Mouse (Mus musculus) forebrain, postnatal 0 days (tissue): ENCODE measurements around the gene Zbtb37. TPM values are rescaled to one million over a fixed set of nuclear protein-coding genes. Genes with fewer than 3 reads are reported as not detected.

ENCODE experiments used
- ATAC-seq: fragments of 200-750 bp; cut with Nextera tagmentation; 2 replicates; pipeline ENCODE4 v1.8.0; 2017; ENCODE audit warnings: mild to moderate bottlenecking, moderate library complexity
- DNase-seq: peaks from one replicate; pipeline ENCODE4 v3.0.0-alpha.2; 2015
- H3K27ac ChIP-seq: fragments of 300-500 bp; sonication (generic); 2 replicates; pipeline ENCODE4 v1.5.1; 2014; ENCODE audit warnings: low read depth, mild to moderate bottlenecking, antibody characterized with exemption, low read length, moderate library complexity, mixed read lengths
- H3K27me3 ChIP-seq: fragments of 300-500 bp; sonication (generic); 2 replicates; pipeline ENCODE4 v1.6.1; 2014; ENCODE audit warnings: mild to moderate bottlenecking, low read length, mixed read lengths; ENCODE audit not compliant: insufficient read depth
- H3K36me3 ChIP-seq: fragments of 300-500 bp; sonication (generic); 2 replicates; pipeline ENCODE4 v1.6.1; 2014; ENCODE audit warnings: mild to moderate bottlenecking, moderate library complexity; ENCODE audit not compliant: insufficient read depth
- H3K4me1 ChIP-seq: fragments of 300-500 bp; sonication (generic); 2 replicates; pipeline ENCODE4 v1.6.1; 2014; ENCODE audit warnings: antibody characterized with exemption; ENCODE audit not compliant: insufficient read depth
- H3K4me2 ChIP-seq: fragments of 300-500 bp; sonication (generic); 2 replicates; pipeline ENCODE4 v1.6.1; 2014; ENCODE audit warnings: low read depth, mild to moderate bottlenecking, moderate library complexity
- H3K4me3 ChIP-seq: fragments of 300-500 bp; sonication (generic); 2 replicates; pipeline ENCODE4 v1.5.1; 2014; ENCODE audit warnings: low read depth, low read length, mixed read lengths
- H3K9ac ChIP-seq: fragments of 300-500 bp; sonication (generic); 2 replicates; pipeline ENCODE4 v1.6.1; 2014; ENCODE audit warnings: mild to moderate bottlenecking
- H3K9me3 ChIP-seq: fragments of 300-500 bp; sonication (generic); 2 replicates; pipeline ENCODE4 v1.6.1; 2016; ENCODE audit warnings: low read length
- CTCF ChIP-seq: sonication (generic); IDR thresholded peaks from 2 replicates; pipeline ENCODE4 v1.5.1; 2016; ENCODE audit warnings: antibody characterized with exemption, control low read depth, low read depth
- WGBS: fragments of 180-500 bp; shearing (Covaris S2); extraction: QIAGEN DNeasy Blood & Tissue Kit; methylation state at CpG from one replicate; pipeline ENCODE4 v1.1.7; 2014; 5-methylcytosine and 5-hydroxymethylcytosine counted together
- polyA plus RNA-seq: library from polyadenylated mRNA; unstranded; fragments of >200 nt; fragmentation: Nextera tagmentation; extraction: Ambion mirVana; gene quantifications from 2 replicates; pipeline ENCODE4 v1.2.1, GENCODE M21; 2015
- total RNA-seq: library from RNA; depleted of rRNA; stranded (reverse); fragments of >200 nt; gene quantifications from 2 replicates; pipeline ENCODE4 v1.2.3, GENCODE M21; 2014

Gene Zbtb37
- total and polyA plus RNA-seq, 2 experiments from 2014 or later, result 7.9 to 30.2 TPM

DNA sequence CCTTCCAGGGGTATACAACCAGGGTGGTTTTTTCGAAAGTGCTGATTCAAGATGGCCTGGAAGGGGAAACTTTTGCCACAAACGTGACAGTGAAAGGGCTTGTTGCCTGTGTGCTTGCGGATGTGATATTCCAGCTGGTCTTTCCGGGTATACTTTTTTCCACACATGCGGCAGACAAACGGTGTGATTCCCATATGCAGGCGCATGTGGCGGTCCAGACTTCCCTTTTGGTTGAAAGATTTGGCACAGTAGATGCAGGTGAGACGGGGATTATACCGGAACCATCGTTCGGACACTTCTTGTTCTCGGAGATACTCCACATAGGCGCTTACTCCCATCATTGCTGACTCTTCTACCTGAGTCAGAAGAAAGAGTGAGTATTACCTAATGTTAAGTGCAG is 14.6 kb downstream of the Zbtb37 start:
- peaks cover 29% of the 10 kb centered on the region for H3K36me3 ChIP-seq
- no peaks in the 10 kb centered on the region for H3K9me3 ChIP-seq
- no peak for ATAC-seq
- no peak for TF ChIP-seq CTCF
- no peaks in the 10 kb centered on the region for H3K4me1 ChIP-seq
- H3K4me2 ChIP-seq, result no peak overlapping the region
- DNase-seq, result no peak
- no peak overlapping the region for H3K9ac ChIP-seq
- 95% methylated on average over 14 of the region's 14 CpGs for WGBS
- H3K4me3 ChIP-seq, result no peak overlapping the region
- no peak overlapping the region for H3K27ac ChIP-seq
- no peaks in the 10 kb centered on the region for H3K27me3 ChIP-seq

DNA sequence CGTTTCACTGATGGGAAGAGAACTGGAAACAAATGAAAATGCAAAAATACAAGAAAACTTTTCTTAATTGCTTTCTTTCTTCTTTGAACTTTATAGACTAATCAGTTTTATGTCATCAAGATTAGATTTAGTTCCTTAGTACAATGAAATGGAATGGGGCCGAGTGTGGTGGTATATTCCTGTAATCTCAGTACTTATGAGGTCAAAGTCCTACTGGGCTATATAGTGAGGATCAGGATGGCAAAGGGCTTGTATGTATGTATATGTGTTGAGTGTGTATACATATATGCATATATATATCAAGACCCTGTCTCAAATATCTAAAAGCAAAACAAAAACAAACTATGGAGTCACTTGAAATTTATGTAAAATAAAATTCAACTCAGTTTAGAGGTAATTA is 18.3 kb downstream of the Zbtb37 start:
- Histone ChIP-seq H3K4me1 (no peaks in the 10 kb centered on the region), H3K9ac (no peak overlapping the region), H3K4me2 (no peak overlapping the region), H3K27me3 (no peaks in the 10 kb centered on the region), H3K27ac (no peak overlapping the region), H3K36me3 (peaks cover 29% of the 10 kb centered on the region), H3K9me3 (no peaks in the 10 kb centered on the region), H3K4me3 (no peak overlapping the region)
- DNase-seq (no peak), ATAC-seq (no peak)
- 81% methylated on average over 2 of the region's 2 CpGs for WGBS
- no peak for TF ChIP-seq CTCF

DNA sequence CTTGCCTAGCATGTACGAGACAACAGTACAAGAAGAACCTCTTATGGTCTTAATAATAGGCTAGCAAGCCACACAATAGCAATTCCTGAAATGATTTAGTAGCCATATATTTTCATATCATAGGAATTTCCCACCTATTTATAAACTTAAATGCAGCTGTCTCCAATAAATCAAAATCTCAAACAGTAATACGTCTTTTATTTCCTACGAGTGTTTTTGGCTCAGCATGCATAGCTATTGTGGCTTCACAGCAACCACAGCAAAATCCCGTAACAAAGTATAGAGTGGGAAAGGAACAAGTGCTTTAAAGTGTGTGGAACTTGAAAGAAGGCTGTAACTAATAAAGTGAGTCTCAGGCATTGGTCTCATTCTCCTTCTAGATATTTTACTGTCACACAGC is 24.2 kb downstream of the Zbtb37 start:
- no peaks in the 10 kb centered on the region for H3K4me1 ChIP-seq
- TF ChIP-seq CTCF, result no peak
- WGBS, result 82% methylated on average over 4 of the region's 4 CpGs
- ATAC-seq (no peak), DNase-seq (no peak)
- no peaks in the 10 kb centered on the region for H3K27me3 ChIP-seq
- H3K36me3 ChIP-seq, result peaks cover 12% of the 10 kb centered on the region
- H3K9me3 ChIP-seq, result no peaks in the 10 kb centered on the region
- H3K27ac ChIP-seq, result no peak overlapping the region
- no peak overlapping the region for H3K9ac ChIP-seq
- no peak overlapping the region for H3K4me2 ChIP-seq
- H3K4me3 ChIP-seq, result no peak overlapping the region

- WGBS, result 90% methylated on average over 2 of the region's 2 CpGs
These were observed 26.6 kb downstream of the Zbtb37 start for GRCm38 (mm10) chr1:161008038-161008437.

DNA sequence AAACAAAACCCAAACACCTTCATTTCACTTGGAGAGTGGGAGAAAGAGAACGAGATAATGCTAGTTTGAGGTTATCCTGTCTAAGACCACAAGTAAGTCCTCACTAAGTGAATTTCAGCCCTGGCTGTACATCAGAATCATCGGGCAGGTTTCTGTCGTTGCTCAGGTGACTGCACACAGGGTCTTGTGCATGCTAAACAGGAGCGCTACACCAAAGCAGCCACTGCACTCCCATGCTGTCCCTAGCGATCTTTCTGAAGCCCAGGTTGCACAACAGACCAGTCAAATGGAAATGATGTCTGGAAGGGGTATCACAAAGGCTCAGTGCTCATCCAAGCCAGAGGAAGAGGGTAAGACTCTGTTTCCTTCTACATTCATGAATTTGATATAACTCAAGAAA is 28.2 kb downstream of the Zbtb37 start:
- Histone ChIP-seq H3K4me1 (no peaks in the 10 kb centered on the region), H3K9me3 (no peaks in the 10 kb centered on the region), H3K4me2 (no peak overlapping the region), H3K27me3 (no peaks in the 10 kb centered on the region), H3K36me3 (peaks cover 22% of the 10 kb centered on the region), H3K4me3 (no peak overlapping the region), H3K9ac (no peak overlapping the region), H3K27ac (no peak overlapping the region)
- no peak for TF ChIP-seq CTCF
- no peak for ATAC-seq
- 83% methylated on average over 5 of the region's 5 CpGs for WGBS
- DNase-seq, result no peak

More at GRCm38 (mm10) chr1:161008038-161008437, 26.6 kb downstream of the Zbtb37 start:
- TF ChIP-seq CTCF, result no peak
- Histone ChIP-seq H3K4me3 (no peak overlapping the region), H3K36me3 (peaks cover 20% of the 10 kb centered on the region), H3K4me1 (no peaks in the 10 kb centered on the region), H3K4me2 (no peak overlapping the region), H3K27me3 (no peaks in the 10 kb centered on the region), H3K27ac (no peak overlapping the region), H3K9ac (no peak overlapping the region), H3K9me3 (no peaks in the 10 kb centered on the region)
- no peak for ATAC-seq
- no peak for DNase-seq

- H3K4me3 ChIP-seq, result no peak overlapping the region
- H3K27me3 ChIP-seq, result no peaks in the 10 kb centered on the region
- no peak for ATAC-seq
- DNase-seq, result no peak
- H3K27ac ChIP-seq, result no peak overlapping the region
- H3K9me3 ChIP-seq, result no peaks in the 10 kb centered on the region
- H3K36me3 ChIP-seq, result peaks cover 19% of the 10 kb centered on the region
- H3K4me1 ChIP-seq, result no peaks in the 10 kb centered on the region
- 82% methylated on average over 3 of the region's 3 CpGs for WGBS
- H3K9ac ChIP-seq, result no peak overlapping the region
- H3K4me2 ChIP-seq, result no peak overlapping the region
- TF ChIP-seq CTCF, result no peak
These were observed 29.1 kb downstream of the Zbtb37 start for GRCm38 (mm10) chr1:161005526-161005925.

DNA sequence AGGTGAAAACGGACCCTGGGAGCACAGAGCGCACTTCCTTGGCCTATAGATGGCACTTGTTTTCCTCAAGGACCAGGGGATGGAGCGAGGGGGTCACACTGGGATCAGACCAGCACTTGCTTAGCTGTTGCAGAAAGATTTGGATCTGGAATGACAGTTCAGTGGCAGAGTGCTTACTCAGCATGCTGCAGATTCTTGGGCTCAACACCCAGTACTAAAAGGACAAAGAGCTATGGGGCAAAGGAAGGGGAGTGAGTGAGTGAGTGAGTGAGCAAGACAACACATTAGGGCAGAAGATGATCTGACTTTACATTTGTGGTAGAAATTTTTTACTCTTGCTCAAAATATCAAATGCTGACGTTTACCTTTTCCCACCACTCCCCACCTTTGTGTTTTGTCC is 29.7 kb downstream of the Zbtb37 start:
- no peaks in the 10 kb centered on the region for H3K9me3 ChIP-seq
- peaks cover 18% of the 10 kb centered on the region for H3K36me3 ChIP-seq
- WGBS, result 69% methylated on average over 4 of the region's 4 CpGs
- no peaks in the 10 kb centered on the region for H3K4me1 ChIP-seq
- no peaks in the 10 kb centered on the region for H3K27me3 ChIP-seq
- no peak overlapping the region for H3K4me2 ChIP-seq
- H3K4me3 ChIP-seq, result no peak overlapping the region
- no peak for ATAC-seq
- no peak overlapping the region for H3K9ac ChIP-seq
- TF ChIP-seq CTCF, result no peak
- no peak for DNase-seq
- no peak overlapping the region for H3K27ac ChIP-seq

GRCm38 (mm10) chr1:160993851-160994250 is 40.8 kb downstream of the Zbtb37 start:
- H3K36me3 ChIP-seq, result no peaks in the 10 kb centered on the region
- DNase-seq (no peak), ATAC-seq (no peak)
- H3K27me3 ChIP-seq, result no peaks in the 10 kb centered on the region
- 81% methylated on average over 6 of the region's 6 CpGs for WGBS
- no peak overlapping the region for H3K9ac ChIP-seq
- no peaks in the 10 kb centered on the region for H3K4me1 ChIP-seq
- no peak overlapping the region for H3K4me3 ChIP-seq
- H3K27ac ChIP-seq, result no peak overlapping the region
- no peak overlapping the region for H3K4me2 ChIP-seq
- H3K9me3 ChIP-seq, result no peaks in the 10 kb centered on the region
- TF ChIP-seq CTCF, result no peak
